ENCODE assay signal across 19 mouse cellular contexts in genomic region chr4:48624961-48625360, GRCm38 (mm10). TPM values are rescaled to one million over a fixed set of nuclear protein-coding genes. Genes with fewer than 3 reads are reported as not detected.
DNase-seq lines count a peak whose midpoint lies in the region; TF ChIP-seq lines count a peak whose summit lies in the region.
"Had no signal": no experiment of that assay in that cellular context is flagged by ENCODE, and none has a peak within 500 bp of the region (broad histone marks: within the 10 kb centered on the region; RNA-seq: fewer than 3 reads in every experiment).

No protein-coding gene starts in this region.

- H3K27ac ChIP-seq in layer of hippocampus, adult 2 months = peak overlapping the region; percentile 14; the same call in 1 of the 2 replicates
- H3K27ac ChIP-seq: embryonic facial prominence, embryonic 10.5 days; embryonic facial prominence, embryonic 12.5 days; forebrain, embryonic 13.5 days; forebrain, embryonic 15.5 days had no signal

- TF ChIP-seq CTCF in layer of hippocampus, adult 2 months (conservative IDR thresholded peaks at IDR 0.05) = no peak

- H3K4me3 ChIP-seq in layer of hippocampus, adult 2 months = no peak overlapping the region
- H3K4me3 ChIP-seq: embryonic facial prominence, embryonic 10.5 days; embryonic facial prominence, embryonic 12.5 days; forebrain, embryonic 13.5 days; forebrain, embryonic 15.5 days had no signal

- no peak for DNase-seq in layer of hippocampus, adult 2 months (ENCODE audit: low spot score in 2 of 2)
- no peak for DNase-seq in layer of hippocampus, adult 9-10 months (ENCODE audit: low spot score)
- DNase-seq in ES-CJ7 (ENCODE audit: low read depth, low spot score) (peak; percentile 74), R1 (ENCODE audit: low read depth, low spot score) (peak; percentile 95)
- no peak for DNase-seq in frontal cortex, postnatal 25 days (ENCODE audit: low spot score in 2 of 2)
- DNase-seq in thymus, postnatal 14 days = no peak
- DNase-seq: adrenal gland, adult 8-10 months; adrenal gland, postnatal 14 days; adrenal gland, postnatal 36 days; cerebellum, adult 11-12 months; cerebellum, adult 2 months; cerebellum, adult 9-10 months; cerebellum, postnatal 10 days; cerebellum, postnatal 25 days had no signal

RNA-seq across cellular contexts. Expression of gene Cavin4, which starts 38.4 kb away (rescaled TPM):
- total RNA-seq in layer of hippocampus, adult 2 months (2021) = 1 to 10 TPM; 2.1 TPM

RNA-seq across cellular contexts. Expression of gene Tmeff1, which starts 40.0 kb away (rescaled TPM):
- 100 to 1,000 TPM; 122 to 130 TPM for total RNA-seq in layer of hippocampus, adult 2 months (2021)
- total RNA-seq: G1E had no signal

Comparison
In these comparisons a context has a peak if more than half of its experiments do, and no peak if none do; other contexts are left out.
1. DNase-seq: peak in ES-CJ7 (single experiment) and R1 (single experiment); none in layer of hippocampus, adult 2 months (0 of 2), layer of hippocampus, adult 9-10 months (single experiment), frontal cortex, postnatal 25 days (0 of 2) and thymus, postnatal 14 days (single experiment).